Mouse (Mus musculus): ENCODE data around the gene Cers6.

DNA sequence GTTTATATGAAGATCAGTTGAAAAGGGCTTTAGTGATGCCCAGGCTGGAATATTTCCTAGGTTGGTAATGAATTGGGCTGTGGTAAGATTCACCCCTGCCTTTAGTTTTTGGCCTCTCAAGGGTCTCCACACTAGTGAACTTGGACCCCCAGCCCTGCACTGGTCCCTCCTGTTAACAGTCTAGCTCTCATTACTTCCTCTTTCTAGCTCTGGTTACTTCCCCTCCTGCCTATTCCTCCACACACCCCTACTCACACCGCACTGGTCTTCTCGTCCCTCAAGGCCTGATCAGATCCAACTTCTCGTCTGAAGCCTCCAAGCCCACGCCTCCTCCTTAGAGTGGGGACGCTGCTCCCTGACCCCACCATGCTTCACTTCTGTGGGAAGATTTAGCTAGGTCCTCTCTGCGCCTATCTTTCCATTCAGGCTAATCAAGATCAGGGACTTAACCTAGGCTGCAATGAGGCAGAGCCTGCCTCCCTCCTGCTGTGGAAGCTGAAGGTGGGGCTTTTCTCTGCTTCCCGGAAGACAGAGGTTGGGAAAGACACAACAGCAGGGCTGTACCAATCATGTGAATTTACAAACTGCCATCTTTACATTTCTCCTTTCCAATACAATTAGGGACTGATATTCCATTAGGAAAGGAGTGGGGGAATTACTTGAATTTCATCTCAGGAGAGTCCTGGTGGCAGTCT is 35.8 kb upstream of the Cers6 start:
- TF ChIP-seq CTCF (IDR thresholded peaks at IDR 0.05; ENCODE audit: low read depth) (no peak), EP300 (IDR thresholded peaks at IDR 0.05; ENCODE audit: low read depth) (no peak)

Data from liver, embryonic 14.5 days (tissue).